Mouse (Mus musculus): ENCODE measurements around the gene Gm49486.
"Not testable (repeated sequence)": the region's sequence is repeated elsewhere in the genome, so short reads cannot be mapped to it uniquely, and the experiment has no call there.

The Gm49486 gene

DNA sequence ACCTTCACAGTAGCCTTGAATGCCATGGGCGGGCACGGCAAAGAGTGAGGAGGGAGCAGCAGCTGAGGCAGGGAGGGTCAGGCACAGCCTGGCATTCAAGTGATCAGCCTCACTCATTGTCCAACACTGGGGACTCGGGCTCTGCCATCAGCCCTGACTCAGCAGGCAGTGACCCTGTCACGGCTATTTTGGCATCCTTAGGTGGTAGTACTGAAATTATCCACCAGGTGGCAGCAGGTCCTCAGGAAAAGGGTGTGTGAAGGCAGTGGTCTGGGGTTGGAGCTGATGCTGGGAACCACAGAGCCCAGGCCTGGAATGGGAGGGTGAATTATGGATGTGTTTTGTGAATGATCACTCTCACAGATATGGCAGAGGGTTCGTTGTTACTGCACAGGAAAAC, 4.5 kb upstream of the Gm49486 start:
- DNase-seq (ENCODE audit: extremely low spot score, low spot score), result peak; percentile 95

DNA sequence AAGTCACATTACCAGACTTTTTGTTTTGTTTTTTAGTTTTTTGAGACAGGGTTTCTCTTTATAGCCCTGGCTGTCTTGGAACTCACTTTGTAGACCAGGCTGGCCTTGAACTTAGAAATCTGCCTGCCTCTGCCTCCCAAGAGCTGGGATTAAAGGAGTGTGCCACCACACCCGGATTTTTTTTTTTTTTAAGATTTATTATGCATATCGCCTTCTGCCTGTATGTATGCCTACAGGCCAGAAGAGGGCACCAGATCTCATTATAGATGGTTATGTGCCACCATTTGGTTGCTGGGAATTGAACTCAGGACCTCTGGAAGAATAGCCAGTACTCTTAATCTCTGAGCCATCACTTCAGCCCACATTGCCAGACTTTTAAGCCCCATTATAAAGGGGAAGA, 3.4 kb upstream of the Gm49486 start:
- DNase-seq (ENCODE audit: extremely low spot score, low spot score), result not testable (repeated sequence)

DNA sequence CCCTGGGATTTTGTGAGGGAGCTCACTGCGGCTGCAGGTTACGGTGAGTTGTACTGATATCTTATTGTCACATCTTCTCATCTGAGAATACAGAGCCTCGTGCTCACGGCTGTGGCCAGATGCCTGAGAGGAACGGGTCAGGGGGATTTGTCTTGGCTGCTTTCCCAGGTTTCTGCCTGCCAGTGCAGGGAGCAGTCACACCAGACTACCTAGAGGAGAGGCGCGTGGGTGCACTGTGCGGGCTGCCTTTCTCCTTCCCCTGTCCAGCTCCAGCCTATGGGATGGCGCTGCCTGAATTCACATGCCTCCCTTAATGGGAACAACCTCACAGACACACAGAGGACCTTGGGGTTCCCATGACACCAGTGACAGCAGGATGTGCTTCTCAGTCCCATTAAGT, 6.1 kb downstream of the Gm49486 start:
- no peak for DNase-seq (ENCODE audit: extremely low spot score, low spot score)

DNA sequence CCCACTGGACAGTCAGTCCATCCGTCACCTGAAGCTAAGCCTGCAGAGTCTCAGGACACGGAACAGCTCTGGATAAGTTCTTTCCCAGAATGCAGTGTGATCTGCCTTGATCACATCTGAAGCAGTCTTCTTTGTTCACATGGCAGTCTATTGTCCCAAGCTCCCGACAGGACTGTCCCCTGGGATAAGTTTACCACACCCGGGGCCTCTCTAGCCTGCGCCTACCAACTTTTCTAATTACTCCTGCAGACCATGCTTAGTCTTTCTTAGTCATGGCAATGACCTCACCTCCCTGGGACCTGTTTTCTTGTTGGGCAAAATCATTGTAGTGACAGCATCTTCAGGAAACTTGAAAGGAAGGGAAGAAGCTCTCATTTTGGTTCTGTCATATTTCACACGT, 8.8 kb downstream of the Gm49486 start:
- no peak for DNase-seq (ENCODE audit: extremely low spot score, low spot score)

DNA sequence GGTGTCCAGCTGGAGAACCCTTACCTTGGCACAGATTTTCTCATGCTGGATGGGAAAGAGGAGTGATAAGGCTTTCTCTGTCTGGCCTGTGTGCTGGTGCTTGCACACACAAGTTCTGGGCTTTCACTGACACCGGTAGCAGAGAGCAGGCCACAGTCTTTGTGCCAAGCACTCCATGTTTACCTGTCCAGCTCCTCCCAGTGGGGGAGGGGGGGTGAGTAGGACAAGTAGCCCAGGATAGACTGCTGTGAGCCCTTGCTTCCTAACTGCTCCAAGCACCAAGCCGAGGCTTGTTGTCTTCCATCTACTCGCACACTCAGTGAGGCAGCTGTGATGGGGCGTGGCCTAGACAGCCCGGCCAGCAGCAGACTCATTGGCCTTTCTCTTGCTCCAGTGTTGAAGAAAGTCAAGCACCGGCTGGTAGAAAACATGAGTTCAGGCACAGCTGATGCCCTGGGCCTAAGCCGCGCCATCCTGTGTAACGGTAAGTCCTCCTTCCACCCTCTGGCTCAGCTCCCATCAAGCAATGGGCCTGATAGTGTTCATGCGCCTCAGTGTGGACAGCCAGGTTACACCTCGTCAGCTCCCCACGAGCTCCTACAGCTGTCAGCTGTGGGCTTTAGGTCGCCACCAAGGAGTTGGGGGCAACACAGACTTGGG, 13.5 kb downstream of the Gm49486 start:
- no peak for DNase-seq (ENCODE audit: extremely low spot score, low spot score)

DNA sequence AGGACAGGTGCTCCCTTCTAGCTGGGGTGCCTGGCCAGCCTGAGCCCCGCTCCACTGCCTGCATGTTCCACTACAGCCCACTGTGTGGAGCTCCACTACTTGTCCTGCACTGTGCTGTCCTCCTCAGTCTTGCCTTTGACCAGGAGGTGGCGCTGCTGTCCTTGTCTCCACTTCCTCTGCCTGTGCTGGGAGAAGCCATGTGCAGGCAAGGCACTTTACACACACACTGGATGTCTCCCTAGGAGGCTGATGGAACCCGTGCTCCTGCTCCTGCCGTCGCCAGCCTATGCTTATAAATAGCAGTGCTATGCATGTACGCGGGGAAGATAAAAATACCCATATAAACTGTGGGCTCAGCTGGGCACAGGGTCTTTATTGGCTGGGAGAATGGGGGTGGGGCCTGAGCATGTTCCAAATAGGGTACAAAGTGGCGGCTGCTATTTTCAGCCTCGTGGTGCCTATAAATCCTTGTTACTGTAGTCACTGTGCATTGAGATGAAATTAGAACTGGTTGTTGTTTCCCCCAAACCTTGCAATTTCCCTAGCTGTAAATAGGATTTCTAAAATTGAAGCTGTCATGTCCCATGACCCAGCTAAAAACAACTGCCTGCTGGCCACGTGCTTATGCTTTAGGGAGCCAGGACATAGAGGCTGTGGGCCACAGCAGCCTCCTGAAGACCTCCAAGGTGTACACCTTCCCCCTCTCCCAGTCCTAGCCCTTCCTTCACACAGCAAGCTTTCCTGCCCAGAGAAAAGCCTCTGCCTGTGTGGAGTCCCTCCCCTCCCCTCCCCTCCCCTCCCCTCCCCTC, 14.2 kb downstream of the Gm49486 start:
- DNase-seq (ENCODE audit: extremely low spot score, low spot score), result peak; percentile 99

DNA sequence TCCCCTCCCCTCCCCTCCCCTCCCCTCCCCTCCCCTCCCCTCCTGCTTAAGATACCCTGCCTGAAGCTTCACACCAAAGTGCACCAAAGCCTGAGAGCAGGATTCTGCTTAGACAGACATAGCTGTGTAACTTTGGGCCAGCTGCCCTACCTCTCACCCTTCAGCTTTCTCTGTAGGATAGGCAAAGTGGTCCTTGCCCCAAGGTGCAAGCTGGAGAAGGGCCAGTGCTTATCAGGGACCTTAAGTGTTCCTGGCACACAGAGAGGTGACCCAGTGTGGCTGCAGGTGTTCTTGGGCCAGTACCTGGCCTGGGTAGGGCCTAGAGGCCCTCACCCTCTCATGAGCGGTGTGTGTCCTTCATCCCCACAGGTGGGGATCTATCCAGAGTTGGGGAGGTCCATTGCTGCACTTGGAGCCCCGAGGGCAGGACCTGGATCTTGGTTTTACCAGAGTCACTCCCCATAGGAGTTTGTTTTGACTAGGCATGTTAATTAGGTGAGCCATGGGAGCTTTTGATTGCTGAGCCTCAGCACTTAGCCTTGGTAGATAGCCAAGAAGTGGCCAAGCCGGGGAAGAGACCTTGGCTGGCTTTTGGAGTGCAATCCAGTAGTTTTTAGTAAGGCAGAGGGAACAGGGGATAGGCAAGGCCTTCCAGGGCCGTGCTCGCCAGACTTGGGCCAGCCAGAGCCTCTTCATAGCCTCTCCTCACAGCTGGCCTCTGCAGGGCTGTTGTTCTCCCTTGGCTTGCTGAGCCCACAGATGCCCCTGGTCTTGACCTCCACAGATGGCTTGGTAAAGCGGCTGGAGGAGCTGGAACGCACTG, 15.1 kb downstream of the Gm49486 start:
- DNase-seq (ENCODE audit: extremely low spot score, low spot score), result no peak

DNA sequence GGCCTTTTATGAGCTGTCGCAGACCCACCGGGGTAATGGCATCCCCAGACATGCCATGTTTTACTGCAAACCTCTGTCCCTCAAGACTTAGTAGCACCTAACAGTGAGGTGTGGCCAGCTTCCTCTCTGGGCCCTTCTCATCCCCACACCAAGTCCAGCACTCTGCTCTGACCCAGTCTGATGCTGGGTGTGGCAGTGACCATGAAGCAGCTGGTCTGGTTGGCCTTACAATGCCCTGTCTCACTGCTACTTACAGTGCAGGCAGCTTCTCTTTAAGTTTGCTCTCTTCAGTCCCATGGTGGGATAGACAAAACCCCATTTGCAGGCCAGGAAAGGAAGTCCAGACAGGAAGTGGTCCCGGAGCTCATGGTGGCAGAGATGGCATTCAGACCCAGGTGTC, 16.1 kb downstream of the Gm49486 start:
- DNase-seq (ENCODE audit: extremely low spot score, low spot score), result no peak

DNA sequence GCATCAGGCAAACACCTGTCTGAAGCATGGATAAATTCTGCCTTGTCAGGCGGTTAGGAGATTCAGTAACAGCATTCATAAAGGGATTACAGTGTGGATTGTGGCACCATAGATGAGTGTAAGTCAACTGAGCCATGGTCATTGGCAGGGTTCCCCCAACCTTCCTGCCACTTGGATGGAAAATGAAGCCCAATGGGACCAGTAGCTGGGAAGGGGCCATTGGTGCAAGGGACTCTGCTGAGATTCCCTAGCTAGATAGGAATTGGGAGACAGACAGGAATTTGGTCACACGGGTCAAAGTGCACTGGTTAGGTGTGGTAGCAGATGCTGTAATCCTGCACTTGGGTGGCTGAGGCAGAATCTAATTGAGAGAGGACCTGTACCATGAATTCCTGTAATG, 21.0 kb downstream of the Gm49486 start:
- DNase-seq (ENCODE audit: extremely low spot score, low spot score), result no peak

DNA sequence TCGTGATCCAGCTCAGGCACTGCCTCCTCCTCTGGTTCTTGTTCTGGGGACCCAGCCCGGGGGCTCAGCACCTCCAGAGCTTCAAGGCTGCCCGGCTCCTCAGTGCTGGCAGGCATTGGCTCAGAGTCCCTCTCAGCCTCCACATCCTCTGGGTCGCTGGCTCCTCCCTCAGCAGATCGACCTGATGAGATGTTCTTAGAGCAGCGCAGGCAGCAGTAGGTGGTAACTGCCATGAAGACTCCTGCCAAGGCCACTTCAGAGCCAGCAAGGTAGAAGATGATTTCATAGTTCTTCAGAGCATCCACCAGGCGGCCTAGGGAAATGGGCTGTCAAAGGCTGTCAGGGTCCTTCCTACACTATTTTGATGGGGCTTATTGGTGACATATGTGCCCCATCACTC, 22.0 kb downstream of the Gm49486 start:
- no peak for DNase-seq (ENCODE audit: extremely low spot score, low spot score)

DNA sequence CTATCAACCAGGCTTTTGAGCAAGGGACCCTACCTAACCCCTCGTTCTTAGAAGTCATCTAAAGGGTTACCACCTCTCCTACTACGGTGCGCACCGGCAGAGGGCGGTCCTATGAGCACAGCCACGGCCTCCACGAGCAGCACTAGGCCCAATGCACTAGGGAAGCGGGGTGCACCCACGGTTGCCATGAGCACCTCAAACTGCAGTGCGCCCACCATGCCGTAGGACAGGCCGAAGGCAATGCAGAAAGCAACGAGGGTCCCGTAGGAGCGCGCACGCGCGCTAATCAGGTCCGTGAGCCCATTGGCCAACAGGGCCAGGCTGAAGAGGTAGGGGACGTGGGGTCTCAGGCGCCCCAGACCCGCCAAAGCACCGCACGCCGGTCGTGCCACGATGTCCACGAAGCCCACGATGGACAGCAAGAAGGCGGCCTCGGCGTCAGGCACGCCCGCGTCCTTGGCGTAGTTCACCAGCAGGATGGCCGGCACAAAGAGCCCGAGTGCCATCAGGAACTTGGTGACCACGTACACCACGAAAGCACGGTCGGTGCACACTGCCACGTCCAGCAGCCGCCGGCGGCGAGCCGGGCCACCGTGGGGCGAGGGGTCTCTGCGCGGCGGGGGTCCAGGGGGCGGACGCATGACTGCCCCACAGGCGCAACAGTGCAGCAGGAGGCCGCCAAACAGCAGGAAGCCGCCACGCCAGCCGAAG, 22.7 kb downstream of the Gm49486 start:
- DNase-seq (ENCODE audit: extremely low spot score, low spot score), result no peak

DNA sequence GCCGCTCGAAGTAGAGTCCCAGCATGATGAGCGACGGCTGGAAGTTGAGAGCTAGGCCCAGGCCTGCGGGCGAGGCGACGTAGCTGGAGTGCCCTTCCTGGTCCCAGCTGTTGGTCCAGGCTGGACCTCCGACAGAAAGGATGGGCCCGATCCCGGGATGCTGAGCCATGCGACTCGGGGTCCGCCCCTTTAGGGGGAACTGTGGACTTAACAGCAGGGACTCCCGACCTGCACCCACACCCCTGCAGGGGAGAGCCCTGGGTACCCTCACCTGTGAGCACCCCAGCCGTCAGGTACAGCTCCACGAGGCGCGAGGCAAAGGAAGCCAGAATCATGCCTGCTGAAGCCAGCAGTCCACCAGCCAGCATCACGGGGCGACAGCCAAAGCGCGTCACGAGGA, 23.4 kb downstream of the Gm49486 start:
- DNase-seq (ENCODE audit: extremely low spot score, low spot score), result no peak

DNA sequence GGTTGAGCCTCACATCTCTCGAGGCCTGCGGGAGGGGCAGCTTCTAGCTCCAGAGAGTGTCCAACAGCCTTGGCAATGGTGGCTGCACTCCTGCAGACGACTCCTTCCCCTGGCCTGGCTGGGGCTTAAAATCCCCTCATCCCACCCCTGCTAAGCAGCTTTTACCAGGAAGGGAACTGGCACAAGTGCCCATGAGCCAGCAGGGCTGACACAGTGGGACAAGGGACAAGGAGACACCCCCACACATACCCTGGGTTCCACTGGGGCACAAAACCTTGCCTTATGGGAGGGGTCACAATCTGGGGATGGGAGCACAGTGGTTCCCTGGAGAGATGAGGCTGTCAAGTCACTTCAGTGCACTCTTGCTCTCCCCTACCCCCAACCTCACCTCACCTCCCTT, 25.5 kb downstream of the Gm49486 start, which contains the start of gene Slc16a8:
Gene Slc16a8 (minus strand): TSS at position 101 of the 400 bp plus-strand sequence.
- DNase-seq (ENCODE audit: extremely low spot score, low spot score), result no peak

DNA sequence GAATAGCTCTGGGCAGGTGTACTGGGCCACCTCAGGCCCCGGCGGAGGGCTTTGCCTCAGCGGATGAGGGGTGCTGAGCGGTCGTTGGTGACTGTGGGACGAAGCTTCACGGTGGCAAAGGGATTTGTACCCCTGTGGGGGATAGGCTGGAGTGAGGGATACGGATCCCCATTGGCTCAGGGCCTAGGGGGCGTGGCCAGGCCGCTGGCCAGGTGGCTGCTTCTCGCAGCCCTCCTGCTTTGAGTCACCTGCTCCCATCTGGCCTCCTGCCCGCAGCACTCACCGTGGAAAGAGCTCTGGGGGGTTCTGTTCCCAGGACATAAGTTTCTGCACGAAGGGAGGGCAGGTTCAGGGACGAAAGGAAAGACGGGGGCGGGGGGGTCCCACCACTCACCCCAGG, 29.3 kb downstream of the Gm49486 start:
- no peak for DNase-seq (ENCODE audit: extremely low spot score, low spot score)

DNA sequence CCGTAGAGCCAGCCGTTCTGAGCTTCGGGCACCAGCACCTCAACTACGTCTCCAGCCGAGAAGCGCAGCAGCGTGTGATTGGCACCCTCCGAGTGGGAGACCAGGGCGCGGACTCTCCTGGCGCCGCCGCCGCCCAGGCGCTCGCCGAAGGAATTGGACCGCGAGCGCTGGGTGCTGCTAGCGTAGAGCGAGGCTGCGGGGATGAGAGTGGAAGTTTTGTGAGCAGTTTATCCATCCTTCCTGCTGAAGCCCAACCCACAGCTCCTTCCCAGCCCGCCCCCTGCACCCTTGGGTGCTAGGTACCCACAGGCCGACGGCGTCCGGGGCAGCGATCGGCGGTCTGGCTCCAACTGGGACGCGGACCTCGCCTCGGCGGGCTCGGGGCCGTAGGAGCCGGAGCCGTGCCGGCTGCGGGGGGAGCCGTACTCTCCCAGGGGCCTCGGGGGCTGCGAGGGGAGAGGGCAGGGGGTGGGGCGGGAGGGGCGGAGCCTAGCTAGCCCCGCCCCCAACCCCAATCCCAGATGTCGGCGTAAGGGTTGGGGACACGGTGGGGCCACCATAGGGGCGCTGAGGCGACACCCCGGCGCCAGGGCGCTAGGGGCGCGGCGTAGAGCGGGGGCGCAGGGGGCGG, 32.0 kb downstream of the Gm49486 start:
- DNase-seq (ENCODE audit: extremely low spot score, low spot score), result peak; percentile 59

DNA sequence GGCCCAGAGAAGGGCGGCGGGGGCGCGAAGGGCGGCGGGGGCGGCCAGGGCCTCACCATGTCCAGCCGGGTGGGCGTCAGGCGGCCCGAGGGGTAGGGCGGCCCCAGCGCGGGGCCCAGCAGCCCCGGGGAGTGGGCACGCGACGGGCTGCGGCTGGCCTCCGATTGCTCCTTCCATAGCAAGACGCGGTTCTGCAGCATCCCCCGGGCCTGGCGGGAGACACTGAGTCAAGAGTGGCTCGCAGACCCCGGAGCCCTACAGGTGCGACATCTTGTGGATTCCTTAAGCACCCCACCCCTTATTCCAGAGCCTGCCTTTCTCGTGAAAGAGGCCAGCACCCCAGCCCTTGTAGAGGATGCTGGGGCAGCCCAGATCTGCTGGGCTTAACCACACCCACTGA, 32.6 kb downstream of the Gm49486 start:
- peak; percentile 51 for DNase-seq (ENCODE audit: extremely low spot score, low spot score)

DNA sequence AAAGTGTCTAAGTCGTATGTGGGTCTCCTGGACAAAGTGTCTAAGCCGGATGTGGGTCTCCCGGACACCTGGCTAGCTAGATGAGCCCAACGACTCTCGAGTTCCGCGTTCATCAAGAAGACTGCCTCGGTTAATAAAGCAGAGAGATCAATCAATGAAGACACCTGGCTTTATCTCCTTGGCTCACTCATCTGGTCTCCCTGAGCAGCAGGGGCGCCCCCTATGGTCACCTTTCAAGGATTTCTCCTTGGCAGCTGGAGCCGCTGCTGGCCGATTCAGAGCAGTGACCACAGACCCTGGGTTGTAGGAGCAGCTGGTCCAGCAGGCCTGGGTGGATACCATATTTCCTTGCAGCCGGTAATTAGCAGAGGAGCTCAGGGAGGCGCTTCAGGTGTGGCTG, 33.2 kb downstream of the Gm49486 start:
- peak; percentile 53 for DNase-seq (ENCODE audit: extremely low spot score, low spot score)

DNA sequence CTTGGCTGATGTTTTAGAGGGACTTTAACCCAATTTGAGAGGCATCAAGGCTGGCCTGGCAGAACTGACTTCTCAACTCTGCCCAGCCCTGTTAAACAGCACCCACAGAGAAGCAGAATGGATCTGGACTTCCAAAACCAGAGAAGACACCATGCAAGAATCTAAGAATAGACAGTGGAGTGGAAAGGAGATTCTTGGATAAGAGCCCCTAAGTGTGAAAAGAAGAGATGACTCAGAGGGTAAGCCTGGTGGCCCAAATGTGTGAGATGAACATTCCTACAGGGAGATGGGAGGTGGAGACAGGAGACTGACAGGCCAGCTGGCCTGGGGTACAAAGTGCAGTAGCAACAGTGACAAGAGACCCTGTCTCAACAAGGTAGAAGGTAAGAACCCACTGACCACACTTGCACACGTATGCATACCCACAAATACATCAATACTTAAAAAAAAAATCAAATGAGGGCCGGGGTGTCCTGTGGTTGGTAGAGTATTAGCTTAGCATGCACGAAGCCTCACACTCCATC, 33.7 kb downstream of the Gm49486 start:
- DNase-seq (ENCODE audit: extremely low spot score, low spot score), result no peak

DNA sequence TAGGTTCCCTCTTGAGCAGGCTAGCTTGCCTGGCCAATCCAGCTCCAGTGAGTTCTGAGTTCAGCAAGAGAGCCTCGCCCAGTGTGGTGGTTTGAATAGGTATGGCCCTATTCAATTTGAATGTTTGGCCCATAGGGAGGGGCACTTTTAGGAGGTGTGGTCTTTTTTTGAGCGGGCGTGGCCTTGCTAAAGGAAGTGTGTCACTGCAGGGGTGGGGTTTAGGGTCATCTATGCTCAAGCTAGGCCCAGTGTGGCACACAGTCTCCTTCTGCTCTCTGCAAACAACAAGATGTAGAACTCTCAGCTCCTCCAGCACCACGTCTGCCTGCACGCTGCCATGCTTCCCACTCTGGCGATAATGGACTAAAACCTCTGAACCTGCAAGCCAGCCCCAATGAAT, 34.5 kb downstream of the Gm49486 start:
- DNase-seq (ENCODE audit: extremely low spot score, low spot score), result no peak

DNA sequence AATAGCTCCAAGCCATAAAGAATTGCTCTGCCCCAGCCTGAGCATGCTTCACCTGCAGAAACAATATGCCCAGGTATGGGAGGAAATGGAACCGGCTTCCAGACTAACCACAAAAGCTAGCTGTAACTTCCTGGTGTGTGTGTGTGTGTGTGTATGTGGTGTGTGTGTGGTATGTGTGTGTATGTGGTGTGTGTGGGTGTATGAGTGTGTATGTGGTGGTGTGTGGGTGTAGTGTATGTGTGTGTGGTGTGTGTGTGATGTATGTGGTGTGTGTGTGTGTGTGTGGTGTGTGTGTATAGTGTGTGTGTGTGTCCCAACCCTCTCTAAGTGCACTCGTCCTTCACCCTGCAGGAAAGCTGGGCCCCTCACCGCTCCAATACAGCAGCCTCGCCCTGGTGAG, 36.2 kb downstream of the Gm49486 start:
- no peak for DNase-seq (ENCODE audit: extremely low spot score, low spot score)

DNA sequence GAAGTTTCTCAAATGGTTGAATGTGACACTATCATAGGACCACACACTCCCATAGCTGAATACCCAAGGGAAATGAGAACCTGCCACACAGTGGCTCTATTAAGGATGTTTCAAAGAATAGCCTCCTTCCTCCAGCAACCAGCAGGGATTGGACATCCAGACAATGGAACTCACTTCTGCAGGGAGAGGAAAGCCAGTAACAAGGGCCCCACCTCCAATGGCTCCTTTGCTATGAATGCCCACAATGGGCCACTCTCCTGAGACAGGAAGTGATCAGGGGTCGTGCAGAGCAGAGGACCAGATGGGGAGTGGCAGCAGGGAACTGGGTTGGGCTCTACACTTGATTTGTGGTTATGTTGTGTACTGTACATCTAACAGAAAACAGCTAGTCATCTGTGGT, 39.3 kb downstream of the Gm49486 start:
- no peak for DNase-seq (ENCODE audit: extremely low spot score, low spot score)
